Mouse (Mus musculus): ENCODE data around the gene Nf2.

DNA sequence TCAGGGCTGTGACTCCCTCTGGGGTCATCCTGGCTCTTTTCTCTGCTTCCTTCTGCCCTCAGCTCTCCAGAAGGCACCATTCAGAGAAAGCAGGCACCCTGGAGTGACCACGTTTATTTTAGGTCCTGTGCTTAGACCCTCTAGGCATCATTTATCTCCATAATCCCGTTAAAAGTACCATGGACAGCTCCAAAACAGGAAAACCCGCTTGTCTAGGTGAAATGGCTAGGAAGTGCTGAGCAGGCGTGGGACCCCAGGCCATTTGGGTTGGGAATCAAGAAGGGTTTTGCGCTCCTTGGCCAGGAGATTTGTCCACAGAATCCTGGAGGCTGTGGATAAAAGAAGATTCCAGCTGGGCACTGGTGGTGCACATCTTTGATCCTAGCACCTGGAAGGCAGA, 85.7 kb downstream of the Nf2 start:
- TF ChIP-seq CTCF (IDR thresholded peaks at IDR 0.05; ENCODE audit: borderline replicate concordance, insufficient read depth, low read length) (no peak), POLR2A (IDR thresholded peaks at IDR 0.05; ENCODE audit: low read depth, low read length) (no peak)
